Mouse (Mus musculus): ENCODE results near the gene Pex5l.

The Pex5l gene

GRCm38 (mm10) chr3:32947486-32947885, 195.6 kb downstream of the Pex5l start:
- no peak for DNase-seq (ENCODE audit: low spot score)

DNA sequence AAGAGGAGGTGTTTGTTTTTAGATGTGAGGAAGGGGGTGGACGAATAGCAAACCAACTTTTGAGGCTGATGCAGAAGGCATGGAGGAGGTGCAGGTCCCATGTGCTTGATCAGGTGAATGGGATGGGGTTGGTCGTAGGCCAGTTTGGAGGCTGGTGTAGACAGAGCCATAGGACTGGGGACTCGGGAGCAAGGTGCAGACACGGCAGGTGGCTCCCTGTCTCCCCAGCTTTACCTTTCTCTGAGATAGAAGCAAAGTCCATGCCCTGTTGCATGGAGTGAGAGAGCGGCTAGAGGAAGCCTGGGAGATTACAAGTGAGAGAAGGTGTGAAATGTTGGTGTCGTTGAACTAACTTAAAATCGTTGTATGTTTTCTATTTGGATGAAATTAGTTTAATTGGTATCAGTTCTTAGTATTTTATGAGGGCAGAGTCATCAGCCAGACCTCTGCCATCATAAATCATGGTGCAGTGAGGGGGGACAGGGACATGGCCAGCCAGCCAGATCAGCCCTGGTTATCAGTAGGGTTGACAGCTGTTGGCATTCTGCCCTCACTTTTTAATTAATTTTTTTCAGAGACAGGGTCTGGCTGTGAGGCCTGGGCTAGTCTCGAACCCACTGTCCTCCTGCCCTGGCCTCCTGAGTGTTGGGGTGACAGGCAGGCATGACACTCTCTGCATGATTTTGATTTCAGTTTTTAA, 203.1 kb downstream of the Pex5l start:
- no peak for DNase-seq (ENCODE audit: low spot score)

DNA sequence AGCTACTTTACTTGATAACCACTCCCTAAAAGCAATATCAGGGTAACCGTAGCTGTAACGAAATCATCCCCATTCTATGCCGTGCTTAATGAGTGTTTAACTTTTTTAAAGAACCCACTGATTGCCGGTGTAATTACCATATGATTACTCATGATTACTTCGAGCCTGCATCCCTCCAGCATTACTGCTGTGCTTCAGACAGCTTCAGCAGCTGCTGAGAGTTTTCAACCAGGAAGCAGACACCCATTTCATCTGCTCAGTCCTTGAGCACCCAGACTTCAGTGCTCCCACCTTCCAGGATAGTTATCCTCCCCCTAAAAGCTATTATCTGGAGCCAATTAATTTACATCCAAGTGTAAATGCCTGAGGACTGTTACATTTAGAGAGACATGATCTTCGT, 218.9 kb downstream of the Pex5l start:
- no peak for DNase-seq (ENCODE audit: low spot score)

- no peak for DNase-seq (ENCODE audit: low spot score)
These were observed 232.9 kb downstream of the Pex5l start for GRCm38 (mm10) chr3:32910071-32910551.

DNA sequence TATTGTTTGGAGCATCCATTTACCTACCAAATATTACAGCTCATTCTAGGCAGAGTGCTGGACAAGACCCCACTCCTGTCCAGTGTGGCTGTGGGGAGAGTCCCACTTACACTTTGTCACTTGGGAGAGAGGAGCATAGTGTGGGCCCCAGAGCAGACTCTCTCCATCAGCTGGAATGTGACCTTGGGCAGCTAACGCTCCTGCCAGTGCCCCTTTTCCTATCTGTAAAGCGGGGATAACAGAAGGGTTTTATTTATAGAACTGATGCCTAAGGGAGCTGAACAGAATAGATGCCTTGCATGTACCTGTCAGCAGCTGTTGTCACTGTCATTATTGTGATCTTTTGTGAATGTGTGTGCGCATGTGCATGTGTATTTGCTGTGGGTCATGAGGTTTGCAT, 234.6 kb downstream of the Pex5l start:
- no peak for DNase-seq (ENCODE audit: low spot score)

- DNase-seq (ENCODE audit: low spot score): no peak
These were observed 236.9 kb downstream of the Pex5l start for GRCm38 (mm10) chr3:32905850-32906779.

GRCm38 (mm10) chr3:32904599-32904998, 238.4 kb downstream of the Pex5l start:
- no peak for DNase-seq (ENCODE audit: low spot score)

- no peak for DNase-seq (ENCODE audit: low spot score)
These were observed 239.6 kb downstream of the Pex5l start for GRCm38 (mm10) chr3:32903462-32903861.
